Mouse (Mus musculus) natural killer cell, adult 2 months (primary cell): Measurements from ENCODE around the gene Trak1.
"Not testable (repeated sequence)": the region's sequence is repeated elsewhere in the genome, so short reads cannot be mapped to it uniquely, and the experiment has no call there.

Experiments used
- DNase-seq, 2 experiments: peaks; one replicate each; pipeline ENCODE4 v3.0.0; 2022; ENCODE audit warnings: low spot score in 2 of 2

Trak1 gene

DNA sequence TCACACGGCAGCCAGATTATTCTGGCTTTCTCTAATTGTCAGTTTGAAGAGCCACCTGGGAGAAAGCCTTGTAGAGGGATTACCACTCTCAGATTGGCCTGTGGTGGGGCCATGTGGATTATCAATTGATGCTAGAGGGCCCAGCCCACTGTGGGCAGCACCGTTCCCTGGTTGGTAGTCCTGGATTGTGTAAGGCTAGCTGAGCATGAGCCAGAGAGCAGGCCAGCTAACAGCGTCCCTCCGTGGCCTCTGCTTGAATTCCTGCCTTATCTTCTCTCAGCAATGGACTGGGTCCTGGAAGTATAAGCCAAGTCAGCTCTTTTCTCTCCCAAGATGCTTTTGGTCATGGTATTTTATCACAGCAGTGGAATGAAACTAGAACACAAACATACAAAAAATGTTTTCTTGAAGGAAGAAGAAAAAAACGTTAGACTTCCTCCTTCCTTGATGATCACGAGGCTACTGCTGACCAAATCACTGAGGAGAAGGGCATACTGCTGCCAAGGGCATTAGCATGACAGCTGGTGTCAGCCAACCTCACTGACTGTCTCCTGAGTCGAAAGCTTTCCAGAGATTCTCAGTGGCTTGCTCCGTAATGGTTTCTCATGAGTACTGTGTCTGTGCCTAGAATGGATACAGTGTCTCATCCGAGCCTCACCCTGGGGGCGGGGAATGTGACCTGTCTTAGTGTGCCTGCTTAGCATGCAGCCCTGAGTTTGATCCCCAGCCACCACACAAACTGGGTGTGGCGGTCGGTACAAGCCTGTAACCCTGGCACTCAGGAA lies 19.5 kb downstream of the Trak1 start:
- DNase-seq: peak in 1 of 2 experiments; percentile 25

DNA sequence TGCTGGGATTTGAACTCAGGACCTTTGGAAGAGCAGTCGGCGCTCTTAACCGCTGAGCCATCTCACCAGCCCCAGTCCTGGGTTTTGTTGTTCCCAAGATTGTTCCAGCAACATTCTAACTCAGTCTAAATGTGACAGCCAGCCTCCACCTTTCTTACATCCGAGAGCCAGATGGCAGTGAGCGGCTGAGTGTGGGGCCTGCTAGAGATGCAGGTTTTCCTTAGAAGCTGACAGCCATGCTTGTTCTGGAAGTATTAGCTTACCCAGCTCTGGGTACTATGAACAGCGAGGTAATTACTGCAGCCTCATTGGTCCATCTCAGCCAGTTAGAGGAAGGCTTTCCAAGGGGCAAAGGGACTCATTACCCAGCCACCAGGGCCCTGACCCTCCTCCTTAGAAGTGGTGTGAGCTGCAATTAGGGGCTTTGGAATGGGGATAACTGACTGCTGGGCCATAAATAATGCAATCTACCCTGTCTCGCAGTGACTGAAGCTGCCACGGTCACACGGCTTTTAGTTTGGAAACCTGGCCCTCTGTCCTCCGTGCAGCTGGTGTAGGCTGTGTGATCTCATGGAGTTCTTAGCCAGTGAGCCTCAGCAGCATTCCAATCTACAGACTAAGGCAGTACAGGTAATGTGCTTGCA lies 22.1 kb downstream of the Trak1 start:
- no peak for DNase-seq

DNA sequence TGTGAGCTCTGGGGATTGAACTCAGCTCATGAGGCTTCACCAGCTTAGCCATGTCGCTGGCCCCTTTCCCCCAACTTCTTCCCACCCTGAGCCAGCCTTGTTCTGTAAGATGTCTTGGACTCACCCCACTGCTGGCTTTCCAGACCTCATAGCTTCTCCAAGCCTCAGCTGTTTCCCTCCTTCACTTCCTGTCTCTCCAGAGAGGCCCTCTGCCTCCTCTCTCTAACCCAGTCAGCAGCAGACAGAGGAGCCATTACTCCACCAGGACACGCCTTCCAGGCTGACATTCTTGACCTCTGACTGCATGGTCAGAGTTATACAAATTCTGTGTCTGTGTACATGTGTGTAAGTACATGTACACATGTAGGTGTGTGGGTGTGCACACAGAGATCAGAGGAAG lies 23.1 kb downstream of the Trak1 start:
- no peak for DNase-seq

DNA sequence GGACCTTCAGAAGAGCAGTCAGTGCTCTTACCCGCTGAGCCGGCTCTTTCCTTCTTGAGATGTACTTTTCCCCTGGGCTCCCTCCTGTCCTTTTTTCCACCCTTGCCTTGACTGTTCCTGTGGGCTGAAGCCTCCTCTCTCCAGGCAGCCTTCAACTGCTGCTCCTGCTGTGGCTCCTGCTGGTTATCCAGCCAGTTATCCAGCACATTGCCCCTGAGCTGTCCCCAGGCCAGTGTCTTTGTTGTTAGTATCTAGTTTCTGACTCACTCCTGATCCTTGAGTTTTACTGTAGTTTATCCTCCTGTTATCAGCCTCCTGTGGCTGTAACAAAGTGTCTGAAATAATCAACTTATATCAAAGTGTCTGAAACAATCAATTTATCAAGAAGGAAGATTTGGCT lies 23.8 kb downstream of the Trak1 start:
- DNase-seq: no peak

DNA sequence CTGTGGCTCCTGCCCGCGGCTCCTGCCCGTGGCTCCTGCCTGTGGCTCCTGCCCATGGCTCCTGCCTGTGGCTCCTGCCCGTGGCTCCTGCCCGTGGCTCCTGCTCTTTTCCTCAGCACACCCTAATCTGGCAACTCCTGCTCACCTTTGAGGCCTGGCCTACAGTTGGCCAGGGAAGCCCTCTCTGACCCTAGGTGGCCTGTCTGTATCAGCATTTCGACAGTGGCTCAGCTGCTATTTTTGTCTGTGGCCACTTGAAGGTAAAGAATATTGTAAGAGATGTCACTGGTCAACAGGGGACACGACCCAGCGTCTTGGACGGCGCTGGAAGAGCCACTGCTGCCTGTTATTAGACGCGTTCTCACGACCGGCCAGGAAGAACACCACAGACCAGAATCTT lies 24.7 kb downstream of the Trak1 start:
- no peak for DNase-seq

DNA sequence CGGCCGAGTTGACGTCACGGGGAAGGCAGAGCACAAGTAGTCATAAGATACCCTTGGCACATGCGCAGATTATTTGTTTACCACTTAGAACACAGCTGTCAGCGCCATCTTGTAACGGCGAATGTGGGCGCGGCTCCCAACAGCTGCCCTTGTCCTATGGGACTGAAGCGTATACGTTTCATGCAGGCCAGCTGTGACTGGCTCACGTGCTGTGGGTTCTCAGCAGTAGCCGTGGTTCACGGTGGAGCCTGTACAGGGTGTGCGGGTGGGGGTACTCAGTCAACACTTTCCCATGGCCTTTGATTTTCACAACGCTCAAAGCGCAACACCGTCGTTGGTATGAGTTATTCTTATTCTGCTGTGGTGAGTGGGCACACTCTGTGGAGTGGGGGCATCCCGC lies 31.0 kb downstream of the Trak1 start:
- DNase-seq: not testable (repeated sequence)

DNA sequence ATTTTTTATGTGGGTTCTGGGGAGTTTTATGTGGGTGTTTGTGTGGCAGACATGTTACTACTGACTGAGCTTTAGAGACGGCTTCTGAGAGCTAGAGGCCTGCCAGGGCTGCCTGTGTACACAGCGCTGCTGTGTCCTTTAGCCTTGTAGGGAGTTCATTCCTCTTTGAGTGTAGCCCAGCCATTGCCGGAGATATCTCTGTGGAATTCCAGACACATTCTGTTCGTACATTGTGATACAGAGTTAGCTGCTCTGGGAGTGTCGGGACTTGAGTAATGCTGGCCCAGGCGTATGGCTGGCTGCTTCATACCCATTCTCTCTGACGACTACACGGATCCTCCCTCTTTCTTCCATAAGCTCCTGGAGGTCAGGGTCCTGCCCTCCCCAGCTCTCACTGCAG lies 31.9 kb downstream of the Trak1 start:
- no peak for DNase-seq

DNA sequence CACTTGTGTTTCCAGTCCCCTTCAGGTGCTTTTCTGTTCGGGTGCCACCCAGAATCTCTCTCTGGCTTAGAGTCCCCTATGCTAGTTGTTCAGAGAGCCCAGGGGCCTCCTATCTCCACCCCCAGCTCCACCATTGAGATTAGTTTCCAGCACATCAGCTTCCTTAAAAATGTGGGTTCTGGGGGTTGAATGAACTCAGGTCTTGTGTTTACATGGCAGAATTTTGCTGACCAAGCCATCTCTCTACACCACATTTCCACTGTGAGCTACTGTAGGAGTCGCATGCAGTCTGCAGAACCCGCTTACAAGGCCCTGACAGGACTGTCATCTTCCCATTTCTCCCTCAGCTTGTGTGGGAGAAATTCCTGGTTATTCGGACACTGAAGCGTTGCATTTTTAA lies 32.8 kb downstream of the Trak1 start:
- DNase-seq: no peak

DNA sequence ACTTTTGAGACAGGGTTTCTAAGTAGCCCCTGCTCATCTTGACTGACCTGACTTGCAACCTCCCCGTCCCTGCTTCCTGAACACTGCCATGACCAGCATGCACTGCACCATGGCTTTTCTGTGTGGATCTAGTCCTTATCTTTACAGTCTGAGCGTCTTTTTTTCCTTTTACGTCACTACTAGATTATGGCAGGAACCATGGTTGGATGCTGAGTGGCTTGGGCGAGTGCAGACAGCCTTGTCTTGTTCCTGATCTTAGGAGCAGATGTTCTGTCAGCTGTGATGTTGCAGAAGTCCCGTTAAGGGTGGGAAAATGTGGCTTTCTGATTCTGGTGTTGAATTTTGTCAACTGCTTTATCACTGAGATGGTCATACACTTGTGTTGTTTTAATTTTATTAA lies 34.1 kb downstream of the Trak1 start:
- DNase-seq: no peak

DNA sequence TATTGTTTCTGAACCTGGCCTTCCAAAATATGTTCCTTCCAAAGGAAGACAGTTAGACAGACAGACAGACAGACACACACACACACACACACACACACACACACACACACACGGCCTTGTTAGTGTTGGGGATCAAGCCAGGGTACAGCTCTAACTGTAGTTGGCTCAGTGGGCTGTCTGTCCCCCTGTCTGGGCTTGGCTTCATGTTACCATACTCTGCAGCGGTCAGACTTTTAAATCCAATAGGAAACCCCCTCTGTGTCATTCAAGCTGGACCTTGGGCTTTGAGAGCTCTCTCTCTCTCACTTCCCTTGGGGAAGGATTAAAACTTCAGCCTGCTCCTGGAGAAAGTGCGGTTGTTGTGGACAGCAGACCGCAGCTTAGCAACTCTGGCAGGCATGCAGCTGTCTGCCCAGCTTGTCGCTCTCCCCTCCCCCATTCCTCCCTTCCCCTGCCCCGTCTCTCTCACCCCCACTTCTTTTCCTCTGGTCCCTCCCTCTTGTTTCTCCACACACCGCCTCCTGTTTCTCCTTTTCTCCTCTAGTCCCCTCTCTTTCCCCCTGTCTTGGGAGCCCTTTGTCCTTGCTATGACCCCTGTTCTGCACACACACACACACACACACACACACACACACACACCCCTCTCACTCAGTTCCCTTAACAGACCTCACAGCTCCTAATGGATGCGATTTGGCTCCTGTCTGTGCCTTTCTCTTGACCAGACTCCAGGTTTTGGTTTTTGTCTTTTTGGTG lies 34.8 kb downstream of the Trak1 start:
- no peak for DNase-seq

DNA sequence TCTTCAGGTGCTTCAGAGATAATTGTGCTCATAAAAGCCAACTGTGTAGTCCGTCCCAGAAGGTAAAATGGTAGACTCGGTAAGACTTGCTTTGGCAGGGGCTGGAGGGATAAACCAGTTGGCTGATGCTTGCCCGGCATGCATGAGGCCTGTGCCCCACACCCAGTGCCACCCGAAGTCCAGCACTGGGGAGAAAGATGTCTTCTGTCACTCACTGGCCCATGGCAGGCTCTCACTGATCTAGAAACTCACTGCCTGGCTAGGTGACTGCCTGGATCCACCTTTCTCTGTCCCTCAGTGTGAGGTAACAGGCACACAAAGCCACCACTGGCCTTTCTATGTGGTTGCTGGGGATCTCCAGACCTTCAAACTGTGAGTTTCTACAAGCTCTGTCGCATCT lies 36.3 kb downstream of the Trak1 start:
- no peak for DNase-seq

DNA sequence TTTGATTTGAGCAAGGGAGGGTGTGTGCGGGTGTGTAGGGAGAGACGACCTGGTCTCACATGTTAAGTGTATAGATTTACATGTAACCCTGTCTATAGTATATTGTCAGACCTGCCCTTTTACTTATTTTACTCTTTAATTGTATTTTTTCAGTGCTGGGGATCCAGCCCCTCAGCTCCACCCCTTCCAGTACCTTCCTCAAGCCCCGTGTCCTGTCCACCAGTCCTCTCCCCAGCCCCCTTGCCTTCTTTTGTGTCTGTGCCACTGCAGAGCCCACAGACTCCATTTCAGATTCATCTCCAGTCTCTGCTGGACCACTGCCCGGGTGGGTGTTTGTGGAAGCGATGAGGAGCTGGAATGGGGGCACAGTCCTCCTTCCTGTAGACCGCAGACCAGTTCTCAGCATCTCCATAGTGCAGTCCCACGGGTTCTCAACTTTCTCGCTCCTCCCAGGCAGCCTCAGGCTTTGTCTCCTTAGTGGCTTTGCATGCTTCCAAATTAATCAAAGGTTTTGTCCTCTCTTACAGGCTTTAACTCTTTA lies 37.1 kb downstream of the Trak1 start:
- DNase-seq: no peak

DNA sequence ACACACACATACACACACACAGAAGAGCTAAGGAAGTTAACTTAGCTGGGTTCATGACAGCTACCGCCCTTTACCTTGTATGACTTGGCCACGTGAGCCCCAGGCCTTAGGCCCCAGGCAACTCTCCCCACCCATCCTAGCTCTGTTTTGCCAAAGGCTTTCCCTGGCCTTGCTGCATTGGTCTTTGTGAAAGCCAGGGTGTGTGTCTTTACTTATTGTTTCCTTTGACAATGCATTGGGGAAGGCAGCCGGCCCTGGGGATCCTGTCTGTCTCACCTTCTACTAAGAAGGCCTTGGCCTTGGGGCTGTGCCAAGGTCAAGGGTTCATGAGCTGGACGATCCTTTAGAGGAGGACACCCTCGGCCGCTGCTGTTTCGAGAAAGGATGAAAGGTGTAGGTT lies 38.3 kb downstream of the Trak1 start:
- DNase-seq: no peak

DNA sequence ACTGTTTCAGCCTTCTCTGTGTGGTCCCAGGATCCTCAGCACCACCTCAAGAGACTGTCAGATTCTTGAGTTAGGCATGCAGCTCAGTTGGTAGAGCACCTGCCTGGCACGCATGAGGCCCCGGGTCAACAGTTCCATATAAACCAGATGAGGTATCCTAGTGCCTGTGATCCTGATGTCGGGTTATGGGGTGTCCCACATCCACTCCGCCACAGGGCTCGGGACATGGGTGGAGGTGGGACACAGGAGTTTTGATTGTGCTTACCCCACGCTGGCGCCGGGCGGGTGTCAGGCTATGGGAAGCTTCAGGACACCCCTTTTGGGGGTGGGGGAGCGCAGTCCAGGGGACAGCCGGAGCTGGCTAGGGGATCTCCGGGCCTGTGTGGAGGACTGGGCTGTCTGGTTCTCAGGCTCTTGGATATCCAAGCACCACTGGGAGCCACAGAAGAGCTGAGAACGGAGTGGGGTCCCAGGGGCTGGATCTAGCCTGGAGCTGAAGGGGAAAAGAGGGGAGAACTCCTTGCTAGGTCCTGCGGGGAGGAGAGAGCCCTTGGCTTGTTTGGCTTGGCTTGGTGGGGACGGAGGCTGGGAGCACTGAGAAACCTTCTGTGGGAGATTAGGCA lies 39.1 kb downstream of the Trak1 start:
- no peak for DNase-seq

DNA sequence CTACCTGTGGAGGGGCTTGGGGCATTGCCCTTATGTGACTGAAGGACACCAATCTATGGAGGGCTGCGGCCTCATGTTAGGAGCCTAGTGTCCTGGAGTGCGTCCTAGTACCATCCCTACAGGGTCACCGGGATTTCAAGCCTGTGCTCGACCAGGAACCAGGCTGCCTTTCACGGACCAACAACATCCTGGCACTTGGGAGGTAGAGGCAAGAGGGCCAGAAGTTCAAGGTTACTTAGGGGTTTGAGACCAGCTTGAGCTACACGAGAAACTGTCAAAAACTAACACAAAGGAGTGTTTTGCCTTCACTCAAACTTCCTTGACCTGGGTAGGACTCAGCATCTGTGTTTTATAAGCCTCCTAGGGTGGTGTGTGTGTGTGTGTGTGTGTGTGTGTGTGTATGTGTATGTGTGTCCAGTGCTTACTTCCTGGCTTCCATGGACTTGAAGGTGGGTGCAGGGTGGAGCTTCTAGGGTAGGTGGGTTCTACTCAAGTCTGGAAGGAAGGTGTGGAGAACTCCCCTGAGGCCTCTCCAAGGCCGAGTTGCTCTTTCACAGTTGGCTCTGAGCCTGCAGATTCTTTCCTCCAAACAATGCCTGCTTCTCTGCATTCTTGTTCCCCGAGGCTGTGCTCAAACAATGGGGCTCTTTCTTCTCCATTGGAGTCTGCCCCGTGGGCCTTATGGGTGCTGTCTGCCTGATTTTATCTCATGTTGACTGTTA lies 40.1 kb downstream of the Trak1 start:
- no peak for DNase-seq

DNA sequence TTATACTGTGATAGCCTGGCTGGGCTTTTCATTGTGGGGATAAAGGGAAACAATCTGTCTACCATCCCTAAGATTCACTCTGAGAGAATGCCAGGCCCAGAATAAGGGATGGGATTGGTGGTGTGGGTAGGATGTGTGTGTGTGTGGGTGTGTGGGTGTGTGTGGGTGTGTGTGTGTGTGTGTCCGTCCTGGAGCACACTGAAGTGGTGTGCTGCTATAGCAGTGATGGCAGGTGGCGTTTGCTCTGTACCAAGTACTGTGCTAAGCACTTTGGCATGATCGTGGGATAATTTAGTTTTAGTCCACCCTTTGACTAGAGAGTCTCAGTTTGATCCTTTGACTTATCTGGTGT lies 40.6 kb downstream of the Trak1 start:
- no peak for DNase-seq

DNA sequence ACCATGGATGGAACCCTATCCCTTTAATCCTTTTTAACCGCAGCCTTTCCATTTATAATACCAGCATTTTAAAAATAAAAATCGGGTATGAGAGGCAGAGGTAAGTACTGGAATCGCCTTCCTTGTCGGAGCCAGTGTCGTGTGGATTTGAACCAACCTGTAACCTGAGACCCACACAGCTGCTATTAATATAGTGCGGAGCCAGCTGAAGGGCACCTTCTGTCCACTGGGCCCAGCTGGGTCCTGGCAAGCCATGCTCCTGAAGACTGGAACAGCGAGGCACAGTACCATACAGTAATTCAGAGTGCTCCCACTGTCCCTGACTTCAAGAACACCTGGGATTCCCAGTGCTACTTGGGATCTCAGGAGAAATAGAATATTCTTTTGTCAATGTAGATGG lies 44.5 kb downstream of the Trak1 start:
- no peak for DNase-seq

DNA sequence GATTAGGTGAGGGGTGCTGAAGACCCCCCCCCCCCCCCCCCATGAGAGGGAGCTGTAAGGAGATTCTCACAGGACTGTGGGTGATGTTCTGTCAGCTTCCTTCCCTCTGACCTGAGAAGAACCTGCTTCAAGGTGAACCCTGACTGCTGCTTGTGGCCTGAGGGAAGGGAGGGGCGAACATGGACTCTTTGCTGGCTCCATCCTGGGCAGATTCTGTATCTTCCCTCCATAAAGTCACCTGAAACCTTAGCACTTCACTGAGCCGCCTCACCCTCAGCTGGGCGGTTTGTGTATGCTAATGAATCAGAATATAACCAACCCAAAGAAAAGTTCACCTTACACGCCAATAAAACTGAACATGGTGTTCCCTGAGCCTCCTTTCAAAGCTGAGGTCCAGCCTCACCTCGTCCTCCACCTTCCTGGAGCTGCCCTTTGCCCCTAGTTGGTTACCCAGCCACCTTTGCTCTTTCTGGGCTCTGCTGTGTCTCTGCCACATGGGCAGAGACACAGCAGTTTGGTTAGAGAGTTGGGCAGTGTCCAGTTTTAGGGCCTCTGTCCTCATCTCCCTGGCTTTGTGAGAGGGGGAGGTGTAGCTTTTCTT lies 45.3 kb downstream of the Trak1 start:
- DNase-seq: no peak

DNA sequence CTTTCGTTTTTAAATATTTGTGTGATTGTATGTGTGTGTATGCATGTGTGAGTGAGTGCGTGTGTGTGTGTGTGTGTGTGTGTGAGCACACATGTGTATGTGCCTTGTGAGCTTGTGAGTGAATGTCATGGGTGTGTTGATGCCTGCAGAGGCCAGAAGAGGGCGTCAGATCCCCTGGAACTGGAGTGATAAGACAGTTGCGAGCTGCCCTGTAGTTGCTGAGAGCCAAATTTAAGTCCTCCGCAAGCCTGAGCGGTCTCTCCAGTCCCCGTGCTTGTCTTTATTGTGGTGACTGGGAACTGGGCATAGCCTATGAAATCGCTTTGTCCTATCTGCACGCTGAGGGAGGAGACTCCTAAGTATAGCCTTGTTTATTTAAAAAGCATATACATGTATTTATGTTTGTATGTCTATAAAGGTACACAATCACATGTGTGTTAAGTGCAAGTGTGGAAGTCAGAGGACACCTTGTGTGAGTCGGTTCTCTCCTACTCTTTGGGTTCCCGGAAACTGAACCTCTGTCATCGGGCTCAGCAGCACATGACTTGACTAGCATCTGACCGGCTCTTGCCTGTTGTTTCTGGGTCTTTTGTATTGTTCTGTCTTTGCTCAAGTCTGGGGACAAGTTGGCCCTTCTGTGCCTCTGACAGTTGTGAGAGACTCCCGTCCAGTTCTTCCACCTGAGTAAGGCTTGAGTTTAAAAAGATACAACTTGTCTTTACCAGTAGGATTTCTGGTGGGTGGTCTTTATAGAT lies 46.0 kb downstream of the Trak1 start:
- no peak for DNase-seq

DNA sequence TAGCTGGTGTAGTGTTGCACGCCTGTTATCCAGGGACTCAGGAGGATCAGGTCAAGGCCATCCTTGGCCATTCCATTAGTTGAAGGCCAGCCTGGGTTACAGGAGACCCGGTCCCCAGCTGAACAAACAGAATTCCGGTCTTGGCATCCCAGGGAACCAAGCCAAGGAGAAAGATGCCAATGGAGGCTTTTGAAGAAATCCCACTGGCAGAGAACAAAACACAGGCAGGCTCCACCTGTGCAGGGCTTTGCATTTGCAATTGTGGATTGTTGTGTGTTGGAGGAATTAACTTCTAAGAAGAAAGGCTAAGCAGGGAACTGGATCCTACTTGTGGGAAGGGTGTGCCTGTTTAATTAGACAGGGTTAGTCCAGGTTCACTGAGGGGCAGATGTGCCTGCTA lies 47.0 kb downstream of the Trak1 start:
- no peak for DNase-seq
